Comparison of ENCODE assay signal across 11 mouse cellular contexts in genomic region chr8:56582841-56583240, GRCm38 (mm10). TPM values are rescaled to one million over a fixed set of nuclear protein-coding genes. Genes with fewer than 3 reads are reported as not detected.
DNase-seq lines count a peak whose midpoint lies in the region; TF ChIP-seq lines count a peak whose summit lies in the region.
"Had no signal": no experiment of that assay in that cellular context is flagged by ENCODE, and none has a peak within 500 bp of the region (broad histone marks: within the 10 kb centered on the region; RNA-seq: fewer than 3 reads in every experiment).

No protein-coding gene starts in this region.

- peak; percentile 15 for DNase-seq in embryo, embryonic 10.5 days (ENCODE audit: low spot score)
- DNase-seq in embryo, embryonic 10 days (ENCODE audit: low spot score), result no peak
- DNase-seq in left cerebral cortex, adult 2 months (ENCODE audit: extremely low spot score in 1 of 2, low spot score in 2 of 2), result no peak
- no peak for DNase-seq in left cerebral cortex, adult 18-20 months (ENCODE audit: low spot score in 2 of 2)
- peak; percentile 52 to 55 for DNase-seq in B cell, adult 2 months
- DNase-seq in brain, adult 2 months (ENCODE audit: low read depth, low spot score), result peak; percentile 18
- DNase-seq in urinary bladder, postnatal 4 days (ENCODE audit: low spot score in 2 of 2), result no peak
- no peak for DNase-seq in urinary bladder, postnatal 10 days (ENCODE audit: low spot score)

- H3K4me3 ChIP-seq in left cerebral cortex, adult 2 months, result no peak overlapping the region
- H3K4me3 ChIP-seq: limb, embryonic 12.5 days; midbrain, embryonic 10.5 days; stomach, embryonic 15.5 days had no signal

- intact Hi-C loops in left cerebral cortex, adult 2 months (cut with DNase I), result no loop called here

- peak; percentile 15 for TF ChIP-seq CTCF in left cerebral cortex, adult 2 months (IDR thresholded peaks at IDR 0.05)

- no peak overlapping the region for H3K27ac ChIP-seq in left cerebral cortex, adult 2 months
- H3K27ac ChIP-seq: limb, embryonic 12.5 days; midbrain, embryonic 10.5 days; stomach, embryonic 15.5 days had no signal

RNA-seq across cellular contexts. Expression of gene Fbxo8, which starts 32.0 kb away (rescaled TPM):
- total RNA-seq in left cerebral cortex, adult 2 months (2021), result 10 to 100 TPM; 34.0 to 38.5 TPM
- total RNA-seq in left cerebral cortex, adult 18-20 months (2021), result 10 to 100 TPM; 27.6 to 29.4 TPM

RNA-seq across cellular contexts. Expression of gene Cep44, which starts 32.0 kb away (rescaled TPM):
- 10 to 100 TPM; 20.4 to 24.0 TPM for total RNA-seq in left cerebral cortex, adult 2 months (2021)
- 10 to 100 TPM; 20.1 to 20.8 TPM for total RNA-seq in left cerebral cortex, adult 18-20 months (2021)

Comparison
In these comparisons a context has a peak if more than half of its experiments do, and no peak if none do; other contexts are left out.
1. DNase-seq: peak in embryo, embryonic 10.5 days (single experiment), B cell, adult 2 months (2 of 2) and brain, adult 2 months (single experiment); none in embryo, embryonic 10 days (single experiment), left cerebral cortex, adult 2 months (0 of 2), left cerebral cortex, adult 18-20 months (0 of 2), urinary bladder, postnatal 4 days (0 of 2) and urinary bladder, postnatal 10 days (single experiment).